Mouse (Mus musculus): ENCODE measurements around the gene Mdc1.
A peak's percentile ranks its signal among the peaks of the same experiment; 100 is the strongest.

Gene Mdc1

DNA sequence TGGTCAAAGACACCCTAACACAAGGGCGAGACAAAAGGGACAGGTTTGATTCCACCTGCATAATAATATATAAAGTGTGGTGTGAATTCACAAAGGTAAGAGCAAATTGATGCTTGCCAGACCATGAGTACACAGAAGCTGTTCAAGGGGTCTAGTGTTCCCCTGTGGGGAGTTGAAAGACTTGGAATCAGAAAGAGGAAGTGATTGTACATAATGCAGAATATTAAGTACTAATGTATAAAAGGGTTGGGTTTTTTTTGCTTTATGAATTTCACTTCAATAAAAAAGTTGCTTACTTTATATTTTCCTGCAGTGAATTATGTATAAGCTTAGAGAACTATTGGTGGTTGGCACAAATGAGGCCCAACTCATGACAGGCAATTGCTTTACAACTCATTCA, 18.1 kb downstream of the Mdc1 start:
- DNase-seq (ENCODE audit: low read depth) = no peak

DNA sequence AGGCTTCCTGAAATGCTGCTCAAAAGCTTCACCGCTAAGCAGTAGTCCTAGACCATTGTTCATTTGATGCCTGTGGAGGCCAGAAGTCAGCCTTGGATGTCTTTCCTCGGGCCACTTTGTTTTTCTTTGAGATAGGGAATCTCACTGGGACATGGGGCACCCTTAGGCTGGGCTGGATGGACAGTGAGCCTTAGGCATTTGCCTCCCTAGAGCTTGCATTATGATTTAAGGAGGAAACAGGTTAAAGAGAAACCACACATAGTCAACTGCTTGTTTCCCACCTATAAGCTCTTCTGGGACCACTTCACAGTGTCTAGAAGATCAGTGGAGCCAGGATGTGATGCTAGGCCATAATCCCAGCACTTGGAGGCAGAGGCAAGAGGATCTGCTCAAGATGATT, 18.5 kb downstream of the Mdc1 start:
- DNase-seq (ENCODE audit: low read depth) = no peak

DNA sequence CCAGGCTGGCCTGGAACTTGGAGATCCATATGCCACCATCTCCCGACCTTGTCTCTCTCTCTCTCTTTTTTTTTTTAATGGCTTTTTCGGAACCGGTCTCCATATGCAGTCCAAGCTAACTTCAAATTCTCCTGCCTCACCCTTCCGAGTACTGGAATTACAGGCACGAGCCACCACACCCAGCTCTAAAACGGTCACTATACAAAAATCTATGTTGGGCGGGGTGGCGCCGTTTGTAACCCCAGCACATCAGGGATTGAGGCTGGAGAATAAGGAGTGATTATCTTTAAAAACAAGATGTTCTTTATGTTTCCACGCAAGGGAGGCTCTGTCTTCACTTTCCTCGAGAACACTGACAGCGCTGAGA, 19.5 kb downstream of the Mdc1 start:
- no peak for DNase-seq (ENCODE audit: low read depth)

DNA sequence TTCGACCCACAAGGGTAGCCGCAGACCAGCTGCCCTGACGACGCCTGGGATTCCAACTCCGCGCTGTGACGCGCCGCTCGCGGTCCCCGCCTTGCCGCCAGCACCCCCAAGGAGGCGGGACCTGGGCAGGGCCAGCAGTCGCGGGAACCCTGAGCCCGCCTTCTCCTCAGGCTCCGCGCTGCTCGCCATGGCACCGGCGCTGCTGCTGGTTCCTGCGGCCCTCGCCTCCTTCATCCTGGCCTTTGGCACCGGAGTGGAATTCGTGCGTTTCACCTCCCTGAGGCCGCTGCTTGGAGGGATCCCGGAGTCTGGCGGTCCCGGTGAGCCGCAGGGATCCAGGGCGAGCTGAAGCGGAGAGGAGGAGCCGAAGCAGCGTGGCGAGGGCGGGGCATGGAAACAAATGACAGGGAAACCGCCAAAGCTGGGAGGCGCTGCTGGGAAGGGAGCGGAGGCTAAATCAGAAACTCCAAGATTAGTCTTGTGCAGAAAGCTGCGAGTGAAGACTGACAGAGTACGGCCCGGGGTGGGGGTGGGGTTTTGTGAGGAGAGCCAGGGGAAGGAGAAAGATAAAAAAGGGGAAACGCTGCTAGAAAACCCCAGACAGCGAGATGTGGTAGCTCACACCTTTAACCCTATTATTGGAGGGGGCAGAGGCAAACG, 20.0 kb downstream of the Mdc1 start, which contains the start of gene Nrm:
Nrm (plus strand) TSS at position 121 of the 660 bp plus-strand sequence.
- peak; percentile 88 for DNase-seq (ENCODE audit: low read depth)

DNA sequence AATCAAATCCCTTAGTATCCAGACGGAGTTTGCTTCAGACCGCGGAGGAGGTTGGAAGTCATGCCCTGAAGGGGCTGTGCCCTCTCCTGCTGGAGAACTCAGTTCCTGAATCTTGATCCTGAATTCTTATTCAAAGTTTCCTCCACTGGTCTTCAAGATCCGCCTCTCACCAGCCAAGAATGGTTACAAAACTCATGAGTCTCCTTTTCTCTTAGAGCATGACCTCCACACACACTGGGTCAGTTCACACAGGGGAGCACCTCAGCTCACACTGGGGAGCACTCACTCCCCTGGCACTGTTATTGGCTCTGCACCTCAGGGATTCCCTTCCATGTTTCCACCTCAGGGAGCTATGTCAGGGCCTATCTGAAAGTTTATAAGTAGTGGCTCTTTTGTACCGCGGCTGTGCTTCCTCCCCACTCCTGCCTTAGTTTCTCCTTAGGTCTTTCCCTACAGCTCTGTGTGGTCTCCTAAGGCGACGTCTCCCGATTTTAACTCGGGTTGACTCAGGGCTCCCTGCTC, 23.6 kb downstream of the Mdc1 start:
- DNase-seq (ENCODE audit: low read depth) = no peak

DNA sequence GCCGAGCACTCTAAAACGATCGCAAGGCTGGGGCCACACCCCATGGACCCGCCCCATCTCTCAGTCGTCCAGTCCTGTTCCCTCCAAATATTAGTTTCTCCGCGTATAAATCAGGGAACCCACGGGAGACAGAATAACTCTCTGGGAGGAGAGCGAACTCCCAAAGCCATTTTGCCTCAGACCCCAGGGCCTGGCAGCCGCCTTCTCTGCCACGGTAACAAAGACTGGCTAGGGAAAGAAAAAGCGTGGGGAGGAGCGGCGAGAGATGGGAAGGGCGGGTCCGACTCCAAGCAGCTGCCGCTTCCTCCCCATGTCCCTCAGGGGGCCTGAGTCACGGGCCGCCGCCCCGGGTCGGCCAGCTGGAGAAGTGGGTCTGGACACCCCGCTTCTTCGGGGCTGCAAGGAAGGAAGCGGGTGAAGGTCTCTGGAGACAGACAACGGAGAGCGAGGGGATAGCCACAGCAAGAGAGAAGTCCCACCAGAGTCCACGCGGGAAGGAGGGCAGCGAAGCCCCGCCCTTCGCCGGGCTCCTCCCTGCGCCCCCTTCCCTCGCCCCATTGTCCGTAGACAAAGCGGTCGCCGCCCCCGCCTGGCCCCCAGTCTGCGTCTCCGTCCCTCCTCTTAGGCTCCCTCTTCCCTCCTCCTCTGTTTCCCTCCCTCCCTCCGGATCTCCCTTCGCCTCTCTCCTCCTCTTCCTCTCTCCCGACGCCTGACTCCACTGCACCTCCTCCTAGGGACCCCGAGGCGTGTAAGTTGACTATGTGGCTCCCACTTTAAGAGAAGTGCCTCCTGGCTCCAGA, 24.4 kb downstream of the Mdc1 start, which contains the start of gene Ppp1r18:
Ppp1r18 (plus strand) TSS at position 113 of the 800 bp plus-strand sequence.
- DNase-seq (ENCODE audit: low read depth) = peak; percentile 40

DNA sequence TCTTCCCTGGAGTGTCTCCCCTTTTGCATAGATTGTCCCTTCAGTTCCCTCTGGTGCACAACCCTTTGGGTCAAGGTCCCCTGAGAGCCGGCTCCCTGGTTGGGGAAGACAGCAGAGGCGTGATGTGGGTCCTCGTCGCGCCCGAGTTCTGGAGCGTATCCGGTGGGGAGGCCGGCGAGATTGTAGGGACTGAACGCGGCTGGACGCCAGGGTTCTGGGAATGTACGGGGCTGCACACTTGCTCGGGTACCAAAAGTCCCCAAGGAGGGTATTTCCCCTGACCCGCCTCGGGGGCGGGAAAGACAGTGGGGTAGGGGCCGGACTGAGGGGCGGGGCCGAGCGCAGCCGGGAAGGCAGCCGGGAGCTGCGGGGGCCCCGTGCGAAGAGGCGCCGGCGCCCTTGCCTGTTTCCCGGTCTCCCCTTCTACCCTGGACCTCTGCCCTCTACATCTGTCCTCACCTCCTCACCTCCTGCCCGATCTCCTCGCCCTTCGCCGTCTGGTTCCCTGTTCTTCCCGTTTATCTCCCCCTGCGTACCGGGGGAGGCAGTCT, 25.0 kb downstream of the Mdc1 start:
- peak; percentile 51 for DNase-seq (ENCODE audit: low read depth)

DNA sequence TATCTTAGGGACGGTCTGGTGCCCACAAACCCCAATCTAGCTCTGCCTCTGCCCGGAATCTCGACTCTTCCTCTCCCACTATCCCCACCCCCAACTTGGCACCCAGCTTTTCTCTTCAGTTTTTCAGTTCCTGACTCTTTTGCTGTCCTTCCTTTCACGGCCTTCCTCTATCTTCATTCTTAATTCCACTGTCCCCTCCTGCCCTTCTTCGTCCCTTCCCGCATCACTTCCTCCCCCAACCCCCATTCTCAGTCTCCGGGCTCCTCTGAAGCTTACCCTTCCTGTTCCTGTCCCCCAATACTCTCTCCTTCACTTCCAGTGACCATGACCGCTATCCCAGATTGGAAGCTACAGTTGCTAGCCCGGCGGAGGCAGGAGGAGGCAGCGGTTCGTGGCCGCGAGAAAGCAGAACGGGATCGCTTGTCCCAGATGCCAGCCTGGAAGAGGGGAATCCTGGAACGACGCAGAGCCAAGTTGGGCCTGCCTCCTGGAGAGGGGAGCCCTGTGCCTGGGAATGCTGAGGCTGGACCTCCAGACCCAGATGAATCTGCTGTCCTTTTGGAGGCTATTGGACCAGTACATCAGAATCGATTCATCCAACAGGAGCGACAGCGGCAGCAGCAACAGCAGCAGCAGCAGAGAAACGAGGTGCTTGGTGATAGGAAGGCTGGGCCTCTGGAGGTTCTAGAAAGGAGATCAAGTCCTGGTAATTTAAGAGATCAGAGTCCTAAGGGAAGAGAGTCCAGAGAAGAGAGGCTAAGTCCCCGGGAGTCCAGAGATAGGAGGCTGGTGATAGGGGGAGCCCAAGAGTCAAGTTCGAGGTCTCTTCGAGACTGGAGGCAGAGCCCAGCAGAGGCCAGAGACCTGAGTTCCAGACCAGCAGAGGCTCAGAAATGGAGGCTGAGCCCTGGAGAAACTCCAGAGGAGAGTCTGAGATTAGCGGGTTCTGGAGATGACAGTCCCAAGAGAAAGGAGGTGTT, 25.9 kb downstream of the Mdc1 start:
- DNase-seq (ENCODE audit: low read depth) = peak; percentile 60

DNA sequence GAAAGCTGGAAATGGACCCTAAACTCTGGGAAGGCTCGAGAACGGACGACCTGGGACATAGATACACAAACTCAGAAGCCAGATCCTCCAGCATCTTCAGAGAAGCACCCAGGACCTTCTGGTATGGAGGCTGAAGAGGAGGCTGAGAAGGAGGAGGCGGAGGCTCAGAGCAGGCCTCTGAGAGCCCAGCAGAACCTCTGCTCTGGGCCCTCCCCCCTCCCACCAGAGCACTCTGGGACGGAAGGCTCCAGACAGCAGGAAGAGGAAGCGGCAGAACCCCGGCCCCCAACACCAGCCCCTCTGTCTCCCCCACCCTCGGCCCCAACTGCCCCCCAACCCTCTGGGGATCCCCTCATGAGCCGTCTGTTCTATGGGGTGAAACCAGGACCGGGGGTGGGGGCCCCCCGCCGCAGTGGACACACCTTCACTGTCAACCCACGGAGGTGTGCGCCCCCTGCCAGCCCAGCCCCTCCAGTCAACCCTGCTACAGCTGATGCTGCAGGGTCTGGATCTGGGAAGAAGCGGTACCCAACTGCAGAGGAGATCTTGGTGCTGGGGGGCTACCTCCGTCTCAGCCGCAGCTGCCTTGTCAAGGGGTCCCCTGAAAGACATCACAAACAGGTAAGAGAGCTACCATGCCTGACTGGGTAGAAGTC, 27.0 kb downstream of the Mdc1 start:
- DNase-seq (ENCODE audit: low read depth) = peak; percentile 70

DNA sequence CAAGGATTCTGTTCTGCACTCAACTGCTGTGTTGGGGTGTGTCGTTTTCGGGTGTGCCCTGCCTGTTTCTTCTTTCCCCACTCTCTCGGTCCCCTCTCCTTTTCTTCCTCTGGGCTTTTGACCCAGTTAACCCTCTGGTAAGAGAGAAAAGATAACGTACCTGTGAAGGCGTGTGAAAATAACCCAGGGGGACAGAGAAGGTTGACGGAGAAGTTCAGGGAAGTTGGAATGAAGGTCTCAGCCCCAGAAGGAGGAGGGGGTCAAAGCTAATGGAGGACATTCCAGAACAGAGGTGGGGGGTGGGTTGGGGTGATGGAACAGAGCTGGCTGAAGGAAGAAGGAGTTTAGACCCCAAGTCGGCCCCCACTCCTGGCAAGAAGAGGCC, 27.6 kb downstream of the Mdc1 start:
- no peak for DNase-seq (ENCODE audit: low read depth)

DNA sequence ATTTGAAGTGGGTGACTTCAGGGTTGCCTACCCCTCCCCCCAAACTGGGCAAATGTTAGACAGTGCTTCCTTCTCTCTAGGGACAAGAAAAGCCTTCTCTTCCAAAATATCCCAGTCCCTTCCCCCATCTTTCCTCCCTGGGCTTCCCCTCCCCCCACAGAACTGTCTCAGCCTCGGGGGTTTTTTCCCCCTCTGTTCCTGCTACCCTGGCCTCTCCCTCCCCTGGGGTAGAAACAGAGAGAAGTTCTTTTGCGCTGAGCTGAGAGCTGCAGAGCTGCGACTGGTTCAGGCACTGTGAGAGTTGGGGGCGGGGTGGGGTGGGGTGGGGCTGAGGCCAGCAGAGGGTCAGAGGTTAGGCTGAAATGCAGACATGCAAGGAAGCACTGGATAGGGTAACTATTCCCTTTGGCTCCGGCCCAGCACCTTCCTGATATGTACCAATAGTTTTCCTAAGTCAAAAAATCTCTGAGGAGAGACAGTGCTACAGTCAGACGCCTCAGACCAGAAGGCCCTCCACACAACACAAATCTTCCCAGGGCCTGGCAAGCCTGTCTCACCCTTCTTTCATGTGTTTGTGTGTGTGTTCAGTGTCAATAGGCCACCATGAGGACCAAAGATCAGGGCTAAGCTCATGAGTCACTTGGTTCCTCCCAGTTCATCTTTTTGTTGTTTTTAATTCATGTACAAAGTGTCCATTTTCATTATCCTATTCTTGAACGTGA, 28.2 kb downstream of the Mdc1 start:
- DNase-seq (ENCODE audit: low read depth) = peak; percentile 49

DNA sequence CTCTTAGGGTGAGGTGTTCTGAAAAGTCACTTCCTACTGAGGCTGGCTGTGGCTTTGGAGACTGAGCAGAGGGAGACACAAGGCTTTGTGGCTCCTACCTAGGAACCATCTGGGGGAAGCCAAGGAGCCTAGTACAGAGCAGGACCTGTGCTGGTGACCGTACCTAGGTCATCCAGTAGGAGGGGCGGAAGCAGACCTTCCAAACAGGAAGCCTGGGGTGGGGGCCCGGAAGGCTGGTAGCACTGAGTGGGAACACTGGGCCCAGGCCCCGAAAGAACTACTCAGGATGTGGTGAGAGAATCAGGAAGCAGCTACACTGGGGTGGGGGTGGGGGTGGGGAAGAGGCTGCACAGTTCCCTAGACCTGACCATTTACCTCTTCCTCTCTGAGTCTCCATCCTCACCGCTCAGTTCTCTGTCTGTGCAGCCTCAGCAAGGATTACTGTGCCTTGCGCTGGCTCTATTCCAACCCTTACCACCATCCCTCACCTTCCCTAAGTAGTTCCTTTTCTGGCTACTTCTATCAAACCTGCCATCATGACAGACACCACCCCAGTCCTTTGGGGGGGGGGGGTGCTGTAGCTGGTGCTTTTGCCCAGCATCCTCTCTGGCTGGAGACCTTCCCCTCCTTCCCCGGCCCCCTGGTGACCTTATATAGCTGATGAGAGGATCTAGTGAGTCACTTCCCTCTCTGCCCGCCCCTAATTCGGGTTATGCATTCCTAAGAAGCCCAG, 29.0 kb downstream of the Mdc1 start:
- peak; percentile 81 for DNase-seq (ENCODE audit: low read depth)

DNA sequence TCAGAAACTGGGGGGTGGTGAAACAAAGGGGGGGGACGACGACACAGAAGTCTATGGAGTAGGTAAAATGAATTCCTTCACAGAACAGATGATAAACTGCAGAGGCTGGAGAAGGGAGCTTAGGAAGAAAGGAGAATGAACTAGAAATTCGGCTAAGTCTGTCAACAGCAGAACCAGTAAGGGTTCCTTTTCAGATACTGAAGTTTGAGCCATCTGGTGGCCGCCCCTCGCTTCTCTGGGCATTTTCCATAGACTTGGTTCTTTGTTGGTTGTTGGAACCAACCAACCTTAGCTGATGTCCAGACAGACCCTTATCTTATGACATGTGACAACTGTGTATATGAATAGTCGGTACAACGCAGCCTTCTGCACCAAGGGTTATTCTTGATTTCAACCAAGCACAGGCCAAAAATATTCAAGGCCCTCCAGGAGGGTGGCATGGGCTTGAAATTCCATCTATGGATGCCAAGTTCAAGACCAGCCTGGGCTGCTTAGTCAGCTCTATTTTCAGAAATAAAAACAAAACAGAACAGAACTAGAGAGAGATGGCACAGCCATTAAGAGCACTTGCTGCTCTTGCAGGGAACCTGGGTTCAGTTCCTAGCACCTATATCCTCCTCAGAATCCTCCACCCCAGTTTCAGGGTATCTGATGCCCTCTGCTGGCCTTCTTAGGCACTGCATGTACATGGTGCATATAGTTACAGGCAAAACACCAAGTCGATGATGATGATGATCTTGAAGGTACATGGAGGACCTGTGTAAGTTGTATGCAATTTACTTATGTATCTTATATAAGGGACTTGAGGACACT, 29.8 kb downstream of the Mdc1 start:
- peak; percentile 82 for DNase-seq (ENCODE audit: low read depth)

DNA sequence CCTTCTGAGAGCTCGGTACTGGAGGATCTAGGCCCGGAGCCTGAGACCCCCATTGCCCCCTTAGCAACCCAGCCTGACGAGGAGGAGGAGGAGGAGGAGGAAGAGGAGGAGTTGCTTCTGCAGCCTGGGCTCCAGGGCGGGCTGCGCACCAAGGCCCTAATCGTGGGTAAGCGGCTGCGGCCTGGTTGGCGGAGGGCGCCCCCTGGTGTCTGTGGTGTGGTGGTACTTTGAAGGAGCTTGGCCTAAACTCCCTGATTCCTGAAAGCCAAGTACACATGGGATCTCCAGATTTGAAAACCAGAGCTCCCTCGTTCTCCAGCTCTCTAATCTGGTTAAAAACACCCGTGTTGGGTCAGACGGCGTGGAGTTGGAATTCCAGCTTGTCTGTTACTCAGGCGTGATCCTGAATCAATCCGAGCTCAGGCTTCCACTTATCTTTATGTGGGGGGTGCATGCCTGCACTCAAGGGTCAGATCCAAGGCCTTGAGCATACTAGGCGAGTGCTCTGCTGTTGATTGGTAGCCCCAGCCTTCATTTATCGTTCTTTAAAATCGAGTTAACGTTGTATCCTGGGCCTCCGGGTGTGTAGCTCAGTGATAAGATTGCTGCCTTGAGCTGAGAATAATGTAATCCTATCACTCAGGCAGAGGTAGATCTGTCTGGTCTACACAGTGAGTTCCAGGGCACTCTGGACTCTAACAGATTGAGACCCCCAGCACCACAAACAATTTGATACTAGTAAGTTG, 32.6 kb downstream of the Mdc1 start:
- DNase-seq (ENCODE audit: low read depth) = peak; percentile 87

DNA sequence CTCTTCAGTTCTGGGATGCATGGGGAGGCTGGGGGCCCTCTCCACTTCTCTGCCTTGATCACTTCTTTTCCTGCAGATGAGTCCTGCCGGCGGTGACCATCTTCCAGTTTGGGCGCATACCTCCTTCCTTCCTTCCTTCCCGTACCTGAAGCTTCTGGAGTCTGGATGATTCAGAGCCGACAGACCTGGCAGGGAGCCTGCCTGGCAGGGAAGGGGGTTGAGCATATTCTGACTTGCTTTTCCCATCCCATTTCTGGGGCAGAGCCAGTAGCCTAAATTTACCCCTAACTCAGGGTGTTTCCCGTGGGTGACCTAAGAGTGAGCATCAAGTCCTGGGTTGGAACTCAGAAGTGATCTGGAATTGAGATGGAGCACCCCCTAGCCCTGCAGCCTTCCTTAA, 33.4 kb downstream of the Mdc1 start:
- no peak for DNase-seq (ENCODE audit: low read depth)

DNA sequence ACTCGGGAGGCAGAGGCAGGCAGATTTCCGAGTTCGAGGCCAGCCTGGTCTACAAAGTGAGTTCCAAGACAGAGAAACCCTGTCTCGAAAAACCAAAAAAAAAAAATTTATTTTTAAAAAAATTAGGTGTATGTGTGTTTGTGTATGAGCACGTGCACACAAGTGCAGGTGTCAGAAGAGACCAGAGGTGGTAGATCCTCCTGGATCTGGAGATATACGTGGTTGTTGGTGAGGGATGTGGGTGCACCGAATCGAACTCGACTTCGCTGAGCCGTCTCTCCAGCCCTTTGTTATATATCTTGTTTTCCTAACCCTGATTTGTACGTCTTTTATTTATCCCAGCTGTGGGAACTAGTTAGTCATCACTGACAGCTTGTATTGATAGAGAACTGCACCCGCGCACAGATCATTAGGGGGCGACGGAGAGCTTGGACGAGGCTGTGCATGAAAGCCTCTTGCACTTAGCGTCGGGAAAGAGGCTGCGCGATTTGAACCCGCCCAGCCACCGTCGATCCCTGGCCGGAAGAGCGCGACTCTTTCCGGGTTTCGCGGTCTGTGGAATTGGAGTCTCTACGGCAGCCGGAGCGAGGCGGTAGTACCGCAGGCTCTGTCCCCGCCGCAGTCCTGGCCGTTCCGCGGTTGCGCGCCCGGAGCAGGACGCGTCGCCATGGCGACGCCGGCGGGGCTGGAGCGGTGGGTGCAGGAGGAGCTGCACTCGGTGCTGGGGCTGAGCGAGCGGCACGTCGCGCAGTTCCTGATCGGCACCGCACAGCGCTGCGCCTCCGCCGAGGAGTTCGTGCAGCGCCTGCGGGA, 38.1 kb downstream of the Mdc1 start, which contains the start of gene Dhx16:
Dhx16 (plus strand) TSS at position 575 of the 813 bp plus-strand sequence.
- peak; percentile 97 for DNase-seq (ENCODE audit: low read depth)

DNA sequence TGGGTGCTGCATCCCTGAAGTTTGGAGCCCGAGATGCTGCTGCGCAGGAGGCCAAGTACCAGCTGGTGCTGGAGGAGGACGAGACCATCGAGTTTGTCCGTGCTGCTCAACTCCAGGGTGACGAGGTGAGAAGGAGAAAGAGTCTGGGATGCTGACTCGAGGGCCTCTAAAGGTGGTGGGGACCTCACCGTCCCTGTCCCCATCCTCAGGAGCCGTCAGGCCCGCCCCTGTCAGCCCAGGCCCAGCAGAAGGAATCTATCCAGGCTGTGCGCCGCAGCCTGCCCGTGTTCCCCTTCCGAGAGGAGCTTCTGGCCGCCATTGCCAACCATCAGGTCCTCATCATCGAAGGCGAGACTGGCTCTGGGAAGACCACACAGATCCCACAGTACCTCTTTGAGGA, 41.6 kb downstream of the Mdc1 start:
- no peak for DNase-seq (ENCODE audit: low read depth)

All from naive thymus-derived CD4-positive, alpha-beta T cell, adult 2 months (primary cell).